Mouse (Mus musculus) kidney, adult 10 weeks (tissue): ENCODE results near the gene Gm10061. TPM values are rescaled to one million over a fixed set of nuclear protein-coding genes. Genes with fewer than 3 reads are reported as not detected.

Source experiments
- polyA plus RNA-seq: library from polyadenylated mRNA; stranded (reverse); fragments of 350-450 nt; fragmentation: Illumina TruSeq; extraction: RNeasy Lipid Tissue Mini Kit (QIAGEN cat#74804); gene quantifications from one replicate; pipeline ENCODE4 v1.2.3, GENCODE M21; 2014; ENCODE audit warnings: low read depth, low replicate concordance

Gm10061 gene
- polyA plus RNA-seq, result not detected

GRCm38 (mm10) chr16:89150786-89151185 is at the start of gene Gm10061:
TSS of gene Gm10061 (plus strand) at chr16:89151086.

GRCm38 (mm10) chr16:89140551-89140950 is 10.3 kb upstream of the Gm10061 start, which contains the start of gene Gm6358:
TSS of gene Gm6358 (plus strand) at chr16:89140851.

DNA sequence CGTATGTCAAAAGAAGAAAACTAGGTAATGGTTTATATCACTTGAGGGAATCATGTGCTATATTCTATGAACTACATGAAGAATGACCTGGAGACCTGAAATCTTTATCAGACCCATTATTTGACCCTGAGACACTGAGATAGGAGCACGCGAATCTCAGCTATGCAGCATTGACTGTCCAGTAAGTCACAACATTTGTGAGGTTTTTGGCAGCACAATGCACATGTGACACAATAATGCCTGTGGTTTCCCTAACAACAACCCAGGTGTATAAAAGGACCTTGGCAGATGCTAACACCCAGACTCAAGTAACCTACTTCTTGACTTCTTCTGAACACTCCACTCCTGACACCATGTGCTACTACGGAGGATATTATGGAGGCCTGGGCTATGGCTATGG is 6.8 kb downstream of the Gm10061 start, which contains the start of gene Gm9789:
TSS of gene Gm9789 (plus strand) at position 301 of the 400 bp plus-strand sequence.

DNA sequence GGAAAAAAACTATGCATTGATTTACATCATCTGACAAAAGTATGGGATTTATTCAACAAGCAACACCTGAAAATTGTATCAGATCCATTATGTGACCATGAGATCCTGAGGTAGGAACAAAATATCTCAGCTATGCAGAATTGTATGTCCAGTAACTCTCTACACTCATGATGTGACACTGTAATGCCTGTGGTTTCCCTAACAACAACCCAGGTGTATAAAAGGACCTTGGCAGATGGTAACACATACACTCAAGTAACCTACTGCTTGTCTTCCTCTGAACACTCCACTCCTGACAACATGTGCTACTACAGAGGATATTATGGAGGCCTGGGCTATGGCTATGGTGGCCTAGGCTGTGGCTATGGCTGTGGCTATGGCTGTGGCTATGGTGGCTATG is 18.3 kb downstream of the Gm10061 start, which contains the start of gene Gm7735:
TSS of gene Gm7735 (plus strand) at position 301 of the 400 bp plus-strand sequence.

DNA sequence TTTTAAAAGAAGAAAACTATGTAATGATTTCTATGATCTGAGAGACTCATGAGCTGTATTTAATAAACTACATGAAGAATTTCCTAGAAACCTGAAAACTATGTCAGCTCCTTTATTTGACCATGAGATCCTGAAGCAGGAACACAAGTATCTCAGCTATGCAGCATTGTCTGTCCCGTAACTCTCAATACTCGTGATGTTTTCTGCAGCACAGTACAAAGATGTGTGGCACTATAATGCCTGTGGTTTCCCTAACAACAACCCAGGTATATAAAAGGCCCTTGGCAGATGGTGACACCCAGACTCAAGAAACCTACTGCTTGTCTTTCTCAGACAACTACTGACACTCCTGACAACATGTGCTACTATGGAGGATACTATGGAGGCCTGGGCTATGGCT is 23.5 kb downstream of the Gm10061 start, which contains the start of gene 1110057P08Rik:
TSS of gene 1110057P08Rik (plus strand) at position 301 of the 400 bp plus-strand sequence.

Other genes starting within 250 kb of the Gm10061 start
- not detected for gene Krtap19-9b, start 218.8 kb upstream of the Gm10061 start, polyA plus RNA-seq
- not detected for gene Krtap16-3, start 188.2 kb upstream of the Gm10061 start, polyA plus RNA-seq
- not detected for gene Krtap22-2, start 140.3 kb upstream of the Gm10061 start, polyA plus RNA-seq
- gene Gm10229, start 135.8 kb upstream of the Gm10061 start, polyA plus RNA-seq, result not detected
- not detected for gene Krtap6-1, start 119.4 kb upstream of the Gm10061 start, polyA plus RNA-seq
- gene Gm10228, start 109.6 kb upstream of the Gm10061 start, polyA plus RNA-seq, result not detected
- gene Krtap6-5, start 103.2 kb upstream of the Gm10061 start, polyA plus RNA-seq, result not detected
- not detected for gene 1110025L11Rik, start 87.1 kb upstream of the Gm10061 start, polyA plus RNA-seq
- gene Krtap6-3, start 67.1 kb upstream of the Gm10061 start, polyA plus RNA-seq, result not detected
- gene Gm6358, start 10.2 kb upstream of the Gm10061 start, polyA plus RNA-seq, result not detected
- gene Gm9789, start 6.9 kb downstream of the Gm10061 start, polyA plus RNA-seq, result not detected
- not detected for gene Gm7735, start 18.4 kb downstream of the Gm10061 start, polyA plus RNA-seq
- not detected for gene 1110057P08Rik, start 23.6 kb downstream of the Gm10061 start, polyA plus RNA-seq
- gene Krtap20-2, start 54.8 kb downstream of the Gm10061 start, polyA plus RNA-seq, result not detected